Mouse (Mus musculus) liver (tissue): ENCODE measurements around the gene Actr3b.
"Not testable (repeated sequence)": the region's sequence is repeated elsewhere in the genome, so short reads cannot be mapped to it uniquely, and the experiment has no call there.

ENCODE experiments used
- DNase-seq: peaks from one replicate; pipeline ENCODE4 v3.0.0-alpha.2; 2020; ENCODE audit warnings: mixed read lengths

Actr3b gene

DNA sequence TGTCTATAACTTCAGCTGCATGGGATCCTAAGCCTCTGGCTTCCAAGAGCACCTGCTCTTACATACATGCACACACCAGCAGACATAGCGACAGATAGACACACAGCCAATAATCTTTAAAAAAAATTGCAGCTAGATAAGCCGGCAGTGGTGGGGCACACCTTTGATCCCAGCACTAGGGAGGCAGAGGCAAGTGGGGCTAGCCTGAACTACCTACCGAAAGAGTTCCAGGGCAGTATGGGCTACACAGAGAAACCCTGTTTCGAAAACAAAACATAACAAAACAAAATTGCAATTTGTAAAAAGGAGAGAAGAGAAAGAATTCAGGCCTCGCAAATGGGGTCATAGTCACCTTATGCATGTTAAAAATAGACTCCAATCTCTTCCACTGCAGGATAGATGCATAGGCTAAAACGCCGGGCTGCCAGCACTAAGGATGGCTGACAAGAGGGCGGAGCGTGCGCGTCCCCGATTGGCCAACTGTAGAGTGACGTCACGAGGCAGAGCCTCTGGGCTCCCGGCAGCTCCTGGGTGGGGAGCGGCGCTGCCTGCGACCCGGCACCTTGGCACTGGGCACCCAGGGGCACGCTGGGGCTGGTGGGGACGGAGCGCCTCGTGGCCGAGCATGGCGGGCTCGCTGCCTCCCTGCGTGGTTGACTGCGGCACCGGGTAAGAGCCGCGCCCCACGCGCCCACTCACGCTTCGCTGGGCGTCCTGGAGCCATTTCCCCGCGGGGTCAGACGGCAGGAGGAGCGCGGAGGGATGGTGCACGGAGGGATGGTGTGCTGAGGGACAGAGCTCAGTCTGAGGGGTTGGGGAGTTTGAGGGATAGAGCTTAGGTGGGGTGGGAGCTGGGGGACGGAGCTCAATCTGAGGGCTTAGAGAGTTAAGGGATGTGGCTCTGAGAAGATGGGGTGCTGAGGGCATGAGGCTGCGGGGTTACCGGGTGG lies at the start of gene Actr3b:
Actr3b (plus strand) TSS at position 538 of the 950 bp plus-strand sequence.
- peak; percentile 83 for DNase-seq

DNA sequence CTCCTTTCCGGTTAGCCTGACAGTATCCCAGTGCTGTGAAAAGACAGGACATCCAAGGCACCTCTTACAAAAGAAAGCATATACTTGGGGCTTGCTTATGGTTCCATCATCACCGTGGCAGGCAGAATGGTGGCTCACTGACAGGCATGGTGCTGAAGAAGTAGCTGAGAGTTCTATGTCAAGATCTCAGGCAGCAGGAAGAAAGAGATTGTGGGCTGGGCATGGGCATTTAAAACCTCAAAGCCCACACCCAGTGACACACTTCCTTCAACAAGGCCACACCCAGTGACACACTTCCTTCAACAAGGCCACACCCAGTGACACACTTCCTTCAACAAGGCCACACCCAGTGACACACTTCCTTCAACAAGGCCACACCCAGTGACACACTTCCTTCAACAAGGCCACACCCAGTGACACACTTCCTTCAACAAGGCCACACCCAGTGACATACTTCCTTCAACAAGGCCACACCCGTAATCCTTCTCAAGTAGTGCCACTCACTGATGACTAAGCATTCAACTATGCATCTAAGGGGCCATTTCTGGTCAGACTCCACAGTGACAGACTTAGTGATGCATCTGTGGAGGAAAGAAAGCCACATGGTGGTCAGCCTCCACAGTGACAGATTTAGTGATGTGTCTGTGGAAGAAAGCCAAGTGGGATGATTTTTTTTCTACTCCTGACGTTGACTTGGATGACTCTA lies 46.6 kb upstream of the Actr3b start:
- not testable (repeated sequence) for DNase-seq

GRCm38 (mm10) chr5:25719390-25719789 lies 40.4 kb upstream of the Actr3b start:
- no peak for DNase-seq

- no peak for DNase-seq
Observed at GRCm38 (mm10) chr5:25723016-25723415, 36.8 kb upstream of the Actr3b start.

DNA sequence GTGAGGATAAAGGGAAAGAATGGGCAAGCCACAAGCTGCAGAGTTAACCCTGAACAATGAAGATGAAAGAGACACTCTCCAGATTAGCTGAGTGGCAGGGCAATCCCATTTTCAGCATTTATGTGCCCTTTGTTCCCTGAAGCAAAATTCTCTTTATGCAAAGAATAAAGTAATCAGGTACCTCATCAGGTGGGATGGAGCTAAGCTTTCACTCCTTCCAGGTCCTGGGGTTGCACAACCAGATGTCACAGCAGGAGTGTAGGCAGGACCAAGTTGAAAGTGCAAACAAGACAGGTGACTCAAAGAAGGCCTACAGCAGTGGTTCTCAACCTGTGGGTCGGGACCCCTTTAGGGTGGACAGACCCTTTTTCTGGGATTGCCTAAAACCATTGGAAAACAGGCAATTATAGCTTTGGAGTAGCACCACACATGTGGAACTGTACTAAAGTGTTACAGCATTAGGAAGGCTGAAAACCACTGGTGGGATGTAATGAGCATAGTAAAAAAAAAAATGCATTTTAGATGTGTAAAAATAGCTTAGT lies 35.6 kb upstream of the Actr3b start:
- DNase-seq: no peak

DNA sequence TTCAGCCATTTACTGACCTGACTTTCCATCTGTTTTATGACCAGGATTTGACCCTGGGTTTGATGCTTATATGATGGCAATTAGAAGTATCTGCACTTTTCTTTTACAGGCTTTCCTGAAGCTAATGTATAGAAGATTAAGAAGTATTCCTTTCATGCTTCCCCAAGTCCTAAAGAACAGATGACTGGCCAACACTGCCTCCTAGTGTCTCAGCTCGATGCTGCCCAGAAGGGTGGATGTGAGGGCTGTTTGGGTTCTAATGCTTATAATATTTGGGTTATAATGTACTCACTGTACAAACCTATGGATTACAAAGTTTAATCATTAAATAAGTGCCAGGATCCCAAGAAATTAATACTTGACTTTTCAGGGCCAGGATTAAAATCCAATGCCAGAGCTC lies 25.5 kb upstream of the Actr3b start:
- DNase-seq: peak; percentile 12

GRCm38 (mm10) chr5:25735861-25736260 lies 23.9 kb upstream of the Actr3b start:
- DNase-seq: no peak

GRCm38 (mm10) chr5:25738448-25738847 lies 21.3 kb upstream of the Actr3b start:
- no peak for DNase-seq

DNA sequence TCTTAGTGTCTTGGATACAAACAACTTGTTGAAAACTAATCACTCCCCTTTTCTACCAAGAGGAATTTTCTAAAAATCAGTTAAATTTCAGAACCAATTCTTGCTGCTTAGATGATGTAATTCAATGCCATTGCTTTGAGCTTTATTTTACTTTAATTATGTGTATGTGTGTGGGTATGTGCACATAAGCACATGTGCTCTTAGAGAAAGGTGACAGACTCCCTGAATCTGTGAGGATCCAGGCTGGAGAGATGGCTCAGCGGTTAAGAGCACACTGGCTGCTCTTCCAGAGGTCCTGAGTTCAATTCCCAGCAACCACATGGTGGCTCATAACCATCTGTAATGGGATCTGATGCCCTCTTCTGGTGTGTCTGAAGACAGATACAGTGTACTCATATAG lies 20.9 kb upstream of the Actr3b start:
- DNase-seq: not testable (repeated sequence)

GRCm38 (mm10) chr5:25747904-25748303 lies 11.9 kb upstream of the Actr3b start:
- no peak for DNase-seq

DNA sequence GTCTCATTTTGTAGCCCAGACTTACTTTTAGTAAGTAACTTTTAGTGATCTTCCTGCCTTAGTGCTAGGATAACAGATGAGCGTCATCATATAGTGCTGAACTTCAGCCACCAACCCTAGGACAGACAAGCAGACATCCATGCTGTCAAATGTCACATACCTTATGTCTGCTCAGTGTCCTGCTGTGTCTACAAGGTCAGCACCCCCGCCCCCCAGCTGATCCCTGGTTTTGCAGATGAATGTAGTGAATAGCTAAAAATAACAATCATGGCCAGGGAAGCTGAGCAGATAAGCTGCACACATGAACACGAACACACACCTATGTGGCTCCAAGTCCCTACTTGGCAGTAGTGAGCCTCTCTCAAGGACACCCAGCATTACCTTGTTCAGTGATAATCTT lies 11.2 kb upstream of the Actr3b start:
- no peak for DNase-seq

- DNase-seq: no peak
Observed at GRCm38 (mm10) chr5:25751552-25751951, 8.2 kb upstream of the Actr3b start.

DNA sequence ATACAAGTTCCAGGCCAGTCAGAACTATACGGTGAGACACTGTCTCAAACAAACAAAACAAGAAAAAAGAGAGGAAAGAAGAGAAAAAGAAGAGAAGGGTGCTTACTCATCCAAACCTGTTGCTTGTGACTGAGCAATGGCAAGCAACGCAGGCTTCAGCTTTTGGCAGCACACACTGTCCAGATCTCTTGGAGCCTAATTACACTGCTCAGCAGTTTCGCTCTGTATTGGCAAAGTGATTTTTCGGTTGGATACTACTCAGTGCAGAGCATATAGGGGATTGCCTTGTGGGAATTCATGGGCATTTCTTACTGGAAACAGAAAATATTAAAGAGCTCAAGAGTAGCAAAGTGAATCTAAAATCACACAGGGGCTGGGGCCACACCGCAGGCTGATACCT lies 6.9 kb upstream of the Actr3b start:
- DNase-seq: no peak

DNA sequence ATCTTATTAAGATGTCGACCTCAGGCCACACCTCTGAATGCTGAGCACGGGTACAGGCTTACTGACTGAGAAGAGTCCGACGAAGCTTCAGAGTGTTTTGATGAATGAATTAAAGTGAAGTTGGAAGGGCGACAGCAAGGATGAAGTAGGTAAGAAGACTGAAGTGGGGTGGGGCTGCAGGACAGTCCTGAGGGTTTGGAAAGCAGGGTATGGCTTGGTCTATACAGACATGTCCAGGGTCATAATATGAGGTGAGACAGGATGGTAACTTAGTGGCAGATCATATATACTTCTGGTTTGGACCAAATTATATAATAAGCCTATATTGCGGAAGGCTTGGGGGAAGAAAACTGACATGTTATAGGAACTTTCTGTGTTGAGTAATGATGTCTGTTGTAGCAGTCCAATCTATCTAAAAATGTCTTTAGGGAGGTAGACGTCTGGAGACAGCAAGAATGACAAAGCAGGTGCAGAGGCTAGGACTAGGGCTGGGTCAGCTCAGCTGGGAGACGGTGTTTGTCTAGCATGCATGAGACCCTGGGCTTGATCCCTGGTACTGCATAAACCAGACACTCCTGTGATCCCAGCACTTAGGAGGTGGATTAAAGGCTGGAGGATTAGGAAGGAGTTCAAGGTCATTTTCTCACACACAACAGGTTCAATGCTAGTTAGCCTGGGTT lies 6.1 kb upstream of the Actr3b start:
- DNase-seq: no peak

- no peak for DNase-seq
Observed at GRCm38 (mm10) chr5:25754236-25754766, 5.5 kb upstream of the Actr3b start.

DNA sequence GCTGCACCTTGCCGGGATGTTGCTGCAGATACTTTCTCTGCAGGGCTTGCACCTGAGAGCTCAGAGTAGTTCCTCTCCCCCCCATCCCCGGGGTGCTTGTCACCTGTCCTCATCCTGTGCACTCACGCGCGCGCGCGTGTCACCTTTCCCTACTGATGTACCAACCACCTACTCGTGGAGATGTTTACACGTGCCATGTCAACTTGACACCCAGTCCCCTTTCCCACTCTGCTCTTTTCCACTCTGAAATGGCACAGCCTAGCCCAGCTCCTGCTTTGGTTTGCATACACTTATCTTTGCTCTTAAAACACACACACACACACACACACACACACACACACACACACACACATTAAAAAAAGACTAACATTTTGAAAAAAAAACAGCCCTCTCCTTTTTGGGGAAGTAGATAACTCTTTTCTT lies 624 bp downstream of the Actr3b start:
- DNase-seq: no peak

DNA sequence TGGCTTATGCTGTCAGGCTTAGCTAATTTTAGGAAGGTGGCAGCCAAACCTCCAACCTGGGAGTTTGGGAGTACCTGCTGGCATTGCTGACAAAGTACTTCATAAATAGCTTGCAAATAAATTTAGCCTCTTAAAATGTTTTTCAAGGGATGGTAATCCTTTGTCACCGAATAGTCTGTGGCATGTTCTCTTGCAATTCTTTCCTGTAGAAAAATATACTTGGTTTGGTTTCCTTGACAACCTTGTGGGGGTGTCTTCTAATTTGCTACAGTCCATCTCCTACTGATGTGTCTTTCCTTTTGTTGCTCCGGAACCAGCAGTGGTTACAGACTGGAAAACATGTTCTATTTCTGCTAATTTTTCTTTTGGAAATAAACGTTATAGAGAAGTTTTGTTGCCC lies 1.1 kb downstream of the Actr3b start:
- DNase-seq: no peak

GRCm38 (mm10) chr5:25761850-25762249 lies 2.1 kb downstream of the Actr3b start:
- no peak for DNase-seq

- no peak for DNase-seq
Observed at GRCm38 (mm10) chr5:25769006-25769405, 9.2 kb downstream of the Actr3b start.

DNA sequence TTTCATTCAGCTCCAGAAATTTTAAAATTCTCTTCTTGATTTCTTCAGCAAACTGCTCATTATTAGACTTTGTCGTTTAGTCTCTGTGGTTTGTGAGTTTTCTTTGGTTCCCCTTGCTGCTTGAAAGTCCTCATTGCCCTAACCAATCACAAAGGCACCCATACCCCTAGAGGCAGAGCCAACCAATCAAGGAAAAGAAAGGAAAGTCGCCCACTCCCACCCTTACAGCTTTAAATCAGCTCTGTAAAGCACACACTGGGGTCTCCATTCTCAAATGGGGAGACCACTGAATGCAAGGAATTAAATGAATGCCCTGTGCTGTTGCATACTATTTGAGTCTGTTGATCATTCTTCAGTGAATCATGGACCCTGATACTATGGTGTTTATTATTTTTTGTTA lies 9.6 kb downstream of the Actr3b start:
- DNase-seq: no peak

- no peak for DNase-seq
Observed at GRCm38 (mm10) chr5:25772456-25772855, 12.7 kb downstream of the Actr3b start.

DNA sequence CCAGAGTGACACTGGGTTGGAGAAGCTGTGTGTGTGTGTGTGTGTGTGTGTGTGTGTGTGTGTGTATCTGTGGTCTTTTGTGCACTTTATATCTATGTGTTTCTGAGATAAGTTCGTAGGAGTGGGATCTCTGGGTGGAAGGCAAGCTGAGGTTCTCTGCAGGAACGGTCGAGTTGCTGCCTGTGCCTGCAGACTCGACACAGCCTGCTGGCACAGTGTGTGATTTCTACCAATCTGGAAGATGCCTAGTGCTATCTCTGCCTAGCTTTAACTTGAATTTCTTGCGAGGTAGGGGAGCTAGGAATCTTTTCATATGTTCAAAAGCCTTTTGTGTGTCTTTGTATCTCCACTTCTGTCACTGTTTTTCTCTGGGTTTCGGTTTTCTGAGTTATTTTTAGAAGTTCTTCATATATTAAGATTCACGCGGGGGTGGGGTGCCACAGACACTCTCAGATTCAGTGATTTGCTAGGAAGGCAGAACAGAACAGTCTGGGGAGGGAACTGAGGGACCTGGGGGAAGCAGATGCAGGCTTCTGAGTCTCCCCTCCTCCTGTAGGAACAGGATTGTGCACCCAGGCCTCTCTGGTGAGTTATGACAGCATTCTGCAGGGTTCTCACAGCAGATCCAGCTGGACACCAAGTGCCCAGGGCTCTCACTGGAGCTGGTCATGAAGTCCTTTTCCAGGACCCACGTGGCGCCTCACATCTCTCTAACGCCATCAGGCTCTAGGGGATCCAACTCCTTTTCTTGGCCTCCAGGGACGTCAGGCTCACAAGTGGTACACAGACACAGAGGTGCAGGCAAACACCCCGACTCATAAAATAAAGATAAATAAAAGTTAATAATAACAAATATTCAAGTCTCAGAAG lies 14.4 kb downstream of the Actr3b start:
- DNase-seq: no peak
